Mouse (Mus musculus) olfactory bulb, adult 2 months (tissue): ENCODE measurements around the gene Pabpn1l.

Source experiments
- CTCF ChIP-seq: fragments of 200-500 bp; IDR thresholded peaks from 2 replicates; pipeline ENCODE4 v1.5.1; 2012; ENCODE audit warnings: low read depth, mild to moderate bottlenecking, low read length, moderate library complexity; ENCODE audit not compliant: insufficient read depth
- POLR2A ChIP-seq: fragments of 200-500 bp; IDR thresholded peaks from 2 replicates; pipeline ENCODE4 v1.6.1; 2012; ENCODE audit warnings: mild to moderate bottlenecking, low read depth, low read length, moderate library complexity; ENCODE audit not compliant: insufficient read depth

DNA sequence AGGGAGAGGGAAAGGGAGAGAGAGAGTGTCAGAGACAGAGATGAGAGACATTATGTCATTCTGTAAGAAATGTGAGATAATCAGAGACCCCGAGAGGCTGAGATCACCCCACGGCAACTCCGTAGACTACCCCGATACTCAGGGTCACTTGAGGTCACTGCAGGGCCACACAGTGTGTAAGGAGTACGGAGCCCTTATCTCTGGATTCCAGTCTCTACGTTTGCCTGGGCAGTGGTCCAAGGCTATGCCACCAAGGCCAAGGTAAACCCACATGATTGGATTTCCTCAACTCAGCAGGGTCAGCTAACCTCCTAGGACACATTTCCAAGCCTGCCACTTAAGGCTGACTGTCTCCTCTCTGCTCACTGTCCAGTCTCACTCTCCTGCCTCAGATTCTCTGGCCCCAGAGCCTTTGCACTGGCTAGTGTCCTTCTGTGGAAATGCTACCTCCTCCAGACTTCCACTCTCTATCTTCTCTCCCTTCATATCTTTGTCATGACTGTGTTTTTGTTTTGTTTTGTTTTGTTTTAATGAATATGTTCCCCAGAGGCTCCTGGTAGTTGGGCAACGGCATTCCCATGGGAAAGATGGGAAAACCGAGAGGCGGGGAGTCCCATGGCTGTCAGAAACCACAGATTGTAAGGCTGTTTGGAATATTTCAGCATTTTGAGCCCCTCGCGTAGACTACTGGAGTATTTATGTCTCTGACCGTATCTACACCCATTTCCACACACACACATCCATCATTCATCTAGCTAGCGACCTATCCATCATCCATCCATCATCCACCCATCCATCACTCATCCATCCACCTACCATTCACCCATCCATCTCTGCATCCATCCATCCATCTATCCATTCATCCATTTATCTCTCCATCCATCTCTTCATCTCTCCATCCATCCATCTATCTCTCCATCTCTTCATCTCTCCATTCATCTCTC, 33.8 kb upstream of the Pabpn1l start:
- no peak for TF ChIP-seq POLR2A
- TF ChIP-seq CTCF = no peak
